Mouse (Mus musculus) layer of hippocampus, adult 9-10 months (tissue): ENCODE data around the gene Nek7.

Source experiments
- DNase-seq: peaks from one replicate; pipeline ENCODE4 v3.0.0; 2022; ENCODE audit warnings: low spot score

The Nek7 gene

DNA sequence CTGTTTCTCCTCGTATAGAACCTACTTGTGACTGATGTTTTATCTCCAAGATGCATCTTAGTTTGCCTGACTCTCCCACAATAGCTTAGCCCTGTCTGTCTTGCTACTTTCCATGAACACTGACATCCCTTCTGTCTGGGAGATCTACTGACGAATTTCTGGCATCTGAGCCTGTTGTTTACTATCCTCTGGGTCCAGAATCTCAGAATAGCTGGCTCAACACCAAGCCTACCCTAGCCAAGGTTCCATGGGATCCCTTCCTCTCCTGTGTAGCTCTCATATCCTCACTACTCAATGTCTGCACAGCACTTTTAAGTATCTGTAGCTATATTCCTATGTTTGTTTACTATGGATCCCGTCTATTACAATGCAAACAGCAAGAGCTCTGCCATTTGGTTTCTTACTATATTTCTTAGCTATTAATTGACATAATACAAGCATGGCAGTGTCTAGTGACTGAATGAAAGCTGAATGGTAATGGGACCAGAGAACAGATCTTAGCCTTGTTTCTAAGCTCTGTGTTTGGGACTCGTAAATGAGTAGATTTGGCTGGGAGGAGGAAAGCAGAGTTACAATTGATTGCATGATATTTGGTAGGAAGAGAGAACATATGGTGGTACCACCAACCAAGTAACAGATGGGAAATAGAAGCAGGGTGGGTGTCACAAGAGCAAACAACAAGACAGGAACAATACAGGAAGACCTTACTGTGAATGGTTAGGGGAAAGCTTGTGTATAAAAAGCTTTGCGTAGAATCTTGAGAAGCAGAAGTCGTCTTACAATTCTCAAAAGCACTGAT lies 51.3 kb downstream of the Nek7 start:
- DNase-seq, result no peak

DNA sequence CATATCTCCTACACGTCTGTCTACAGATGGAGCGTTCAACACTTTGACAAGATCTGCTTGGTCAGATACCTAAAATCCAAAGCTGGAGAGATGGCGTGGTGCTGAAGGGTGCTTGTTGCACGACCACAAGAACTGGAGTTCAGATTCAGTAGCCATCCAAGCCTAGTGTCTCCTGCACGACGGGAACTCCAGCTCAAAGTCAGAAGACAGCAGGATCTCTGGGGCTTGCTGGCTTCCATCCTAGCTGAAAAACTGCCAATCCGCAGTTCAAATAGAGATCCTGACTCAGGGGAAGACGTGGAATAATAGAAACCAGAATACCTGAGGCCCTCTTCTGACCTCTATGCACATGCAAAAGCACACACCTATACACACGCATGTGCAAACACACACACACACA lies 52.0 kb downstream of the Nek7 start:
- DNase-seq, result no peak

DNA sequence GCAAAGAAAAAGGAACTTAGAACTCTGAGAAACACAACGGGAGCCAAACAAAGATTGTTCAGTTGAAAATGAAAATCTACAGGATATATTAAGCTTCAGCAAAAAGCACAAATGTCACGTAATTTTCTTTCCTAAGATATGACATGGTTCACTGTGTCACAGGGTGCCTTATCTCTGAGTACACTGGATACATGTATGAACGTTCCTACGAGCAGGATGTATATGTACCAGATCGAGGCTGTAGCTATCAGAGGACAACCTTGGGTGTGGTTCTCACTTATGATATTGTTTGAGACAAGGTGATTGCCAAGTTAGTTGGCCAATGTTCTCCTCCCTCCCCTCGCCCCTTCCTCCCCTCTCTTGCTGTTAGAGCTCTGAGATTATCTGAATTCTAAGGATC lies 55.3 kb downstream of the Nek7 start:
- no peak for DNase-seq

- DNase-seq, result no peak
Observed at GRCm38 (mm10) chr1:138560733-138561132, 59.2 kb downstream of the Nek7 start.

DNA sequence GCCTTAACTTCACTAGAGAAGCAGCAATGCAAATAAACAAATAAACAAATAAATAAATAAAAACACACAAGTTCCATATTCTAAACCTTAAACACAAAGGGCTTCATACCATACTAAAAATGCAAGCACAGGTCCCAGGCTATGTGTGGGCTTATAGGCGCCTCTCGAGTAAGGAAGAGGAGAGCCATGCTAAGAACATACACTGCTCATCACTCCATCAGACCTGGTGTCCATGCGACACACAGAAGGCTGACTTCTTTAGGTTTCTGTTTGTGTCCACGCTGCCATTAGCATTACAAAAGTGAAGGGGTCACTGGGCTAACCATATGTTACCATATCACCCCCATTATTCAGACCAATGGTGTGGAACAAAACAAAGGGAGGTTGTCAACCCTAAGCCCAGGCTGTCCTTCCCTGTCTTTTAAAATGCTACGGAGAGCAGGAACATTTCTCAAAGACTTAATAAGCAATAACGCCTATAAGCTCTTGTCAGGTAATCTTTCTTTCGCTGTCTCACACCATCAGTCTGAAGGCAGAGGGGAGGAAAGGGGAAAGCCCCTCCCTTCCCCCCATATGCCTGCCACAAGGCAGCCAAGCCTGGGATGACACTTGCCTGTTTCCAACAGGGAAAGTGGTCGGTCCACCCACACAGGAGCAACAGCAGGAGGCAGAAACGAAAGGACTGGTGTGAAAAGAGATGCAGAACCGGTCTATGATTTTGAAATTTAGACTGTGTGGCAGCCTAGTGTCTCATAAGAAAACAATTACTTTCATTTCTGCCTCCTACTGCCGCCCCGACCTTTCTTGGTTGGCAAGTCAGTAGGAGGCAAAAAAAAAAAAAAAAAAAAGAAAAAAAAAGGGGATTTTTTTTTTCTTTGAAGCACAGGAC lies 60.5 kb downstream of the Nek7 start:
- DNase-seq, result no peak

DNA sequence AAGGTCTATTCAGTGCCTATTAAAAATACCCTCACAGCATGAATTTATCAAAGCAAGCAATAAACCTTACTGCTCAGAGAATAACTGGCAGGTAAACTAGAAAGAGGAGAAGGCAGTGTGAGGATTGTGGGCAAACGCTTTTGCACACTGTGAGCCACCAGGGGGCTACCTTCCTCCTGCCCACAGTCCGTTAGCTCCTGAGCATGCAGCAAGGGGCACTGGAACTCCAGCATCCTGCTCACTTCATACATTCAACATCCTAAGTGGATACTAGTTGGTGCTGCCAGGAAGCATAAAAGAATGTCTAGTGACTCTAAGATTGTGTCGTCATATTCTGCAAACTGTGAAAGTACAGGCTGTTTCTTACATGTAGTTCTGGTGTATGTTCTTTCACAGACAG lies 61.6 kb downstream of the Nek7 start:
- DNase-seq, result no peak

- no peak for DNase-seq
Observed at GRCm38 (mm10) chr1:138554926-138555325, 65.0 kb downstream of the Nek7 start.

GRCm38 (mm10) chr1:138550184-138550583 lies 69.8 kb downstream of the Nek7 start:
- DNase-seq, result no peak

GRCm38 (mm10) chr1:138542170-138542515 lies 77.8 kb downstream of the Nek7 start:
- DNase-seq, result no peak

DNA sequence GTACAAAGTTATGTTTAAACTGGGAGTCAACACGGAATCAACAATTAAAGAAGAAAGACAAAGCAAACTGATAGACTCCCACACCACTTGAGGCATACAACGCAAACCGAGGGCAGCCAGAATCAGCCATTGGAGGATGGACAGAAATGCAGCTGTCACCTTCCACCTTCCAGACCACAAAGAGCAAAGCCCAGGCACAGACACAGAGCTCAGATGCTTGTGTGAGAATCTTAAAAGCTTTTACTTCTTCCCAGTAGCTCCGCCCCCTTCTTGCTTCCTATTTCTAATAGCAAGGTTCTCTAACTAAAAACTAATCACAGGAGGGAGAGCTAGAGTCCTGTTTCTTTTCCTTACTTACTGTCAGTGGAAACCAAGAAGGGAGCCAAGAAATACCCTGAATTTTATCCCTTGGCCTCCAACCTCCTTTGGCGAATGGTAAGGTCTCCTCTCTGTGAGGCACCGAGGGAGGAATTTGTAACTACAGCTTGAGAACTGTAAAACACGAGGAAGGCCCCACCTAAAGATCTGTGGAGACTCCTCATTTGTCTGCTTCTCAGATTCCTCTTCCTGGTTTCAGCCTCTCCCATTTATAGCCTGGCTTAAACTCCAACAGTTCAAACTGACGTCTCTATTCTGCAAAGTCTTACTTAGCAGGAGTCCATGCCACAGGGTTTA lies 78.3 kb downstream of the Nek7 start:
- DNase-seq, result no peak

- DNase-seq, result no peak
Observed at GRCm38 (mm10) chr1:138539713-138540112, 80.2 kb downstream of the Nek7 start.

DNA sequence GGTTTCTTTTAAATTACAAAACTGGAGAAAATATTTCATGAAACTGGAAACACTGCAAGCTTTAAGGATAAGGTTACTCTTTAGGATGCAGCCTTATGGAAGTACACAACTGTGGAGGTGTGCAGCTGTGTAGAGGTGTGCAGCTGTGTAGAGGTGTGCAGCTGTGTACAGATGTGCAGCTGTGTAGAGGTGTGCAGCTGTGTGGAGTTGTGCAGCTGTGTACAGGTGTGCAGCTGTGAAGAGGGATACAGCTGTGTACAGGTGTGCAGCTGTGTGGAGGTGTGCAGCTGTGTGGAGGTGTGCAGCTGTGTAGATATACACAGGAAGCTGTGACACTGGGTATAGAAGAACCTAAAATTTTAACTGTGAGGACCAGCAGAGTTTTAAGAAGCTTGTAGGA lies 81.7 kb downstream of the Nek7 start:
- no peak for DNase-seq

GRCm38 (mm10) chr1:138535758-138536574 lies 84.0 kb downstream of the Nek7 start:
- no peak for DNase-seq

DNA sequence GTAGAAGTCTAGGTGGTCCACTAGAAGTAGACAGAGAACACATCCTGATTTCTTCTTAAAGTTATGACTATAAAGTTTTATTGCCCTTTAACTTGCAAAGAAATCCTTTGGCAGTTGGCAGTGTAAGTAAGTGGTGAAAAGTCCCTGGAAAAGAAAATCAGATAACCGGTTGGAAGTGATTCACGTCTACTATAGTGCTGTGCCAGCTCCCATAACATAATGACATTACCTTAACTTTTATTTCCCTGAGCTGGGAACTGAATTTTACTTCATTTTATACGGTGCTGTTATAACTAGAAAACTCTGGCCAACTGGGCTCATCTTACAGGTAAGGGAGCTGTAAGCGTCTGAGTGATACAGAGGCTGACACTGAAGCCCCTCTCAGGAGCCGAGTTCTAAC lies 89.3 kb downstream of the Nek7 start:
- no peak for DNase-seq

DNA sequence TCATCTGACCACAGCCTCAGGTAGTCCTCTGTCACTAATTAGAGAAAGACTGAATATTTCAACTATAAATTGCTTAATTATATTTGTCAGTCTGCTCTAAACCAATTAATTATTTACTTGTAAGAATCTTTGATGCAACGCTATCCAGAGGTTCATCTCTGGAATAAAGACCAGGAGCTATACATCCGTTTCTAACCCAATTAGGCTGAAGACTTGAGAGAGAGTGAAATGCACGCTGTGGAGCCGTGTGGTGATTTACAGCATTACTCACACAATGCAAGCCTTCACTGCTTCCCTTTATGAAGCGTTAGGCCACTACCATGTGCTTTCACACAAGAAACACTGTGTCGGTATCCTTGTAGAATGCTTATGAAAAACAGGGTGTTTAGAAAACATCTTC lies 96.0 kb downstream of the Nek7 start:
- no peak for DNase-seq

- DNase-seq, result no peak
Observed at GRCm38 (mm10) chr1:138518235-138518634, 101.7 kb downstream of the Nek7 start.

GRCm38 (mm10) chr1:138517360-138518099 lies 102.4 kb downstream of the Nek7 start:
- no peak for DNase-seq

- no peak for DNase-seq
Observed at GRCm38 (mm10) chr1:138516946-138517345, 103.0 kb downstream of the Nek7 start.

DNA sequence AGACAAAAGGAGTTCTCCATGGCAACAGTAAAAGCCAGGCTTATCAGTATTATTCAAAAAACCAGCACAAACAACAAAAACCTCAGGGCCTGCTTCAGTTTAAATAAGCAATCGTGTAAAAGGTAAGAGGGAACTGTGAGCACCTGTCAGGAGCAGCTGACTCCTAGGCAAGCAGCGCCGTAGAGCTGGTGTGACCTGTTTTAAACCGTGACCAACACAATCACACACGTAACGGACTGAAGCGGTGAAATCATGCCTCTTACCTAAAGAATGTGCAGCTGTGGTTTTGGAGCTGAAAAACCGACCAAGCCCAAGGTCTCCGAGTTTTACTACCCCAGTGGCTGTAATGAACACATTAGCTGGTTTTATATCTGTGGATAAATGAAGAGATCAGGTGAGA lies 104.6 kb downstream of the Nek7 start:
- no peak for DNase-seq

GRCm38 (mm10) chr1:138513982-138514381 lies 106.0 kb downstream of the Nek7 start:
- DNase-seq, result no peak

- no peak for DNase-seq
Observed at GRCm38 (mm10) chr1:138510566-138510965, 109.4 kb downstream of the Nek7 start.
